Mouse (Mus musculus) kidney, embryonic 15.5 days (tissue): ENCODE measurements around the gene Disc1. TPM values are rescaled to one million over a fixed set of nuclear protein-coding genes. Genes with fewer than 3 reads are reported as not detected.
A peak's percentile ranks its signal among the peaks of the same experiment; 100 is the strongest.

Experiments used
- ATAC-seq: fragments of 200-750 bp; cut with Nextera tagmentation; replicated peaks from 2 replicates; pipeline ENCODE4 v1.8.0; 2017; ENCODE audit warnings: moderate TSS enrichment; ENCODE audit not compliant: low FRiP score
- H3K27ac ChIP-seq: fragments of 300-500 bp; sonication (generic); 2 replicates; pipeline ENCODE4 v1.5.1; 2015; ENCODE audit warnings: mild to moderate bottlenecking, inconsistent platforms
- H3K27me3 ChIP-seq: fragments of 300-500 bp; sonication (generic); 2 replicates; pipeline ENCODE4 v1.6.1; 2015; ENCODE audit warnings: inconsistent platforms
- H3K36me3 ChIP-seq: fragments of 300-500 bp; sonication (generic); 2 replicates; pipeline ENCODE4 v1.6.1; 2015; ENCODE audit warnings: inconsistent platforms
- H3K4me1 ChIP-seq: fragments of 300-500 bp; sonication (generic); 2 replicates; pipeline ENCODE4 v1.6.1; 2015; ENCODE audit warnings: inconsistent platforms
- H3K4me2 ChIP-seq: fragments of 300-500 bp; sonication (generic); 2 replicates; pipeline ENCODE4 v1.6.1; 2015; ENCODE audit warnings: moderate library complexity, mild to moderate bottlenecking, inconsistent platforms
- H3K4me3 ChIP-seq: fragments of 300-500 bp; sonication (generic); replicated peaks from 2 replicates; pipeline ENCODE4 v1.5.1; 2015; ENCODE audit warnings: mild to moderate bottlenecking, inconsistent platforms
- H3K9ac ChIP-seq: fragments of 300-500 bp; sonication (generic); 2 replicates; pipeline ENCODE4 v1.6.1; 2015; ENCODE audit warnings: mild to moderate bottlenecking, inconsistent platforms
- H3K9me3 ChIP-seq: fragments of 300-500 bp; sonication (generic); replicated peaks from 2 replicates; pipeline ENCODE4 v1.6.1; 2016; ENCODE audit warnings: inconsistent platforms
- WGBS: fragments of 180-500 bp; shearing (Covaris S2); methylation state at CpG from one replicate; pipeline ENCODE4 v1.1.7; 2015; ENCODE audit warnings: mixed read lengths; 5-methylcytosine and 5-hydroxymethylcytosine counted together
- polyA plus RNA-seq: library from polyadenylated mRNA; unstranded; fragments of >200 nt; fragmentation: Nextera tagmentation; extraction: Ambion mirVana; gene quantifications from 2 replicates; pipeline ENCODE4 v1.2.1, GENCODE M21; 2015

Disc1 gene
- polyA plus RNA-seq, 1 experiment from 2014 or later = 3.6 TPM

GRCm38 (mm10) chr8:125131265-125131664, 77.3 kb downstream of the Disc1 start:
- H3K4me3 ChIP-seq = no peak overlapping the region
- no peaks in the 10 kb centered on the region for H3K9me3 ChIP-seq
- peaks cover 33% of the 10 kb centered on the region for H3K4me1 ChIP-seq
- no peak for ATAC-seq
- no peaks in the 10 kb centered on the region for H3K36me3 ChIP-seq
- H3K27me3 ChIP-seq = peaks cover 11% of the 10 kb centered on the region; the same call in 1 of the 2 replicates
- no peak overlapping the region for H3K4me2 ChIP-seq
- no peak overlapping the region for H3K27ac ChIP-seq
- no peak overlapping the region for H3K9ac ChIP-seq
- 76% methylated on average over 7 of the region's 7 CpGs for WGBS

- Histone ChIP-seq H3K9me3 (no peaks in the 10 kb centered on the region), H3K4me2 (no peak overlapping the region), H3K27ac (no peak overlapping the region), H3K4me3 (no peak overlapping the region), H3K36me3 (no peaks in the 10 kb centered on the region), H3K9ac (no peak overlapping the region), H3K4me1 (peaks cover 46% of the 10 kb centered on the region), H3K27me3 (peaks cover 14% of the 10 kb centered on the region; the same call in 1 of the 2 replicates)
- ATAC-seq = 0 out of 2 replicates have a peak, but pooled peaks have one; percentile 17
- WGBS = 52% methylated on average over 11 of the region's 11 CpGs
These were observed 79.7 kb downstream of the Disc1 start for GRCm38 (mm10) chr8:125133685-125134114.

GRCm38 (mm10) chr8:125134876-125135275, 80.9 kb downstream of the Disc1 start:
- 0 out of 2 replicates have a peak, but pooled peaks have one; percentile 41 for ATAC-seq
- H3K36me3 ChIP-seq = no peaks in the 10 kb centered on the region
- H3K9ac ChIP-seq = no peak overlapping the region

GRCm38 (mm10) chr8:125139689-125140150, 85.7 kb downstream of the Disc1 start:
- H3K9me3 ChIP-seq = no peaks in the 10 kb centered on the region; the same call in 1 of the 2 replicates
- peaks cover 47% of the 10 kb centered on the region for H3K4me1 ChIP-seq
- ATAC-seq = peak; percentile 73
- no peaks in the 10 kb centered on the region for H3K36me3 ChIP-seq
- H3K9ac ChIP-seq = peak overlapping the region; percentile 2; the same call in 1 of the 2 replicates
- H3K4me2 ChIP-seq = no peak overlapping the region
- H3K27ac ChIP-seq = peak overlapping the region; percentile 7; the same call in 1 of the 2 replicates
- no peak overlapping the region for H3K4me3 ChIP-seq
- peaks cover 16% of the 10 kb centered on the region; the same call in 1 of the 2 replicates for H3K27me3 ChIP-seq
- 43% methylated on average over 13 of the region's 13 CpGs for WGBS

More at GRCm38 (mm10) chr8:125134876-125135275, 80.9 kb downstream of the Disc1 start:
- no peaks in the 10 kb centered on the region for H3K9me3 ChIP-seq
- H3K27me3 ChIP-seq = peaks cover 13% of the 10 kb centered on the region; the same call in 1 of the 2 replicates
- H3K4me2 ChIP-seq = peak overlapping the region; percentile 33
- peaks cover 54% of the 10 kb centered on the region for H3K4me1 ChIP-seq
- H3K4me3 ChIP-seq = no peak overlapping the region
- peak overlapping the region; percentile 67 for H3K27ac ChIP-seq
- 30% methylated on average over 10 of the region's 10 CpGs for WGBS

- no peak for ATAC-seq
- Histone ChIP-seq H3K36me3 (no peaks in the 10 kb centered on the region), H3K27me3 (0 out of 2 replicates have a peak, but pooled peaks cover 12% of the 10 kb centered on the region), H3K4me2 (no peak overlapping the region), H3K4me1 (peaks cover 34% of the 10 kb centered on the region), H3K9ac (no peak overlapping the region), H3K4me3 (no peak overlapping the region), H3K27ac (no peak overlapping the region), H3K9me3 (no peaks in the 10 kb centered on the region; the same call in 1 of the 2 replicates)
- 81% methylated on average over 7 of the region's 7 CpGs for WGBS
These were observed 87.0 kb downstream of the Disc1 start for GRCm38 (mm10) chr8:125140965-125141364.

GRCm38 (mm10) chr8:125156863-125157640, 103.1 kb downstream of the Disc1 start:
- 0 out of 2 replicates have a peak overlapping the region, but pooled peaks have one; percentile 22 for H3K27ac ChIP-seq
- 14% methylated on average over 20 of the region's 20 CpGs for WGBS
- no peak overlapping the region for H3K9ac ChIP-seq
- H3K27me3 ChIP-seq = peaks cover 72% of the 10 kb centered on the region
- H3K4me2 ChIP-seq = peak overlapping the region; percentile 32
- no peaks in the 10 kb centered on the region for H3K36me3 ChIP-seq
- peak; percentile 81 for ATAC-seq
- H3K4me1 ChIP-seq = peaks cover 20% of the 10 kb centered on the region
- no peak overlapping the region for H3K4me3 ChIP-seq
- H3K9me3 ChIP-seq = no peaks in the 10 kb centered on the region

GRCm38 (mm10) chr8:125157641-125158005, 103.6 kb downstream of the Disc1 start:
- Histone ChIP-seq H3K36me3 (no peaks in the 10 kb centered on the region), H3K27ac (0 out of 2 replicates have a peak overlapping the region, but pooled peaks have one; percentile 22), H3K4me1 (peaks cover 22% of the 10 kb centered on the region), H3K27me3 (peaks cover 71% of the 10 kb centered on the region), H3K4me2 (peak overlapping the region; percentile 32), H3K4me3 (no peak overlapping the region), H3K9me3 (no peaks in the 10 kb centered on the region), H3K9ac (no peak overlapping the region)
- ATAC-seq = peak; percentile 17; the same call in 1 of the 2 replicates
- 34% methylated on average over 5 of the region's 5 CpGs for WGBS

GRCm38 (mm10) chr8:125159387-125159786, 105.4 kb downstream of the Disc1 start:
- no peak overlapping the region for H3K27ac ChIP-seq
- H3K9ac ChIP-seq = no peak overlapping the region
- peaks cover 20% of the 10 kb centered on the region for H3K4me1 ChIP-seq
- WGBS = 86% methylated on average over 12 of the region's 12 CpGs
- H3K4me2 ChIP-seq = no peak overlapping the region
- no peaks in the 10 kb centered on the region for H3K36me3 ChIP-seq
- H3K4me3 ChIP-seq = no peak overlapping the region
- no peak for ATAC-seq
- no peaks in the 10 kb centered on the region for H3K9me3 ChIP-seq
- peaks cover 61% of the 10 kb centered on the region for H3K27me3 ChIP-seq

- no peak overlapping the region for H3K4me3 ChIP-seq
- H3K9ac ChIP-seq = no peak overlapping the region
- 74% methylated on average over 10 of the region's 10 CpGs for WGBS
- ATAC-seq = no peak
- no peak overlapping the region for H3K4me2 ChIP-seq
- H3K36me3 ChIP-seq = no peaks in the 10 kb centered on the region
- H3K9me3 ChIP-seq = no peaks in the 10 kb centered on the region
- H3K4me1 ChIP-seq = peaks cover 5% of the 10 kb centered on the region; the same call in 1 of the 2 replicates
- no peak overlapping the region for H3K27ac ChIP-seq
- peaks cover 38% of the 10 kb centered on the region for H3K27me3 ChIP-seq
These were observed 109.5 kb downstream of the Disc1 start for GRCm38 (mm10) chr8:125163491-125163890.

- Histone ChIP-seq H3K4me3 (no peak overlapping the region), H3K9ac (no peak overlapping the region), H3K36me3 (no peaks in the 10 kb centered on the region), H3K27ac (no peak overlapping the region), H3K9me3 (no peaks in the 10 kb centered on the region), H3K4me2 (no peak overlapping the region), H3K4me1 (peaks cover 5% of the 10 kb centered on the region; the same call in 1 of the 2 replicates), H3K27me3 (peaks cover 34% of the 10 kb centered on the region)
- 87% methylated on average over 6 of the region's 6 CpGs for WGBS
- no peak for ATAC-seq
These were observed 109.9 kb downstream of the Disc1 start for GRCm38 (mm10) chr8:125163906-125164305.

- ATAC-seq = 0 out of 2 replicates have a peak, but pooled peaks have one; percentile 60
- Histone ChIP-seq H3K4me2 (no peak overlapping the region), H3K27me3 (peaks cover 18% of the 10 kb centered on the region), H3K27ac (no peak overlapping the region), H3K36me3 (no peaks in the 10 kb centered on the region), H3K9ac (no peak overlapping the region), H3K4me1 (peaks cover 5% of the 10 kb centered on the region; the same call in 1 of the 2 replicates), H3K9me3 (no peaks in the 10 kb centered on the region), H3K4me3 (no peak overlapping the region)
- WGBS = 55% methylated on average over 11 of the region's 11 CpGs
These were observed 111.8 kb downstream of the Disc1 start for GRCm38 (mm10) chr8:125165505-125166446.
